Mouse (Mus musculus) midbrain, embryonic 15.5 days (tissue): ENCODE data around the gene Gm9045. TPM values are rescaled to one million over a fixed set of nuclear protein-coding genes. Genes with fewer than 3 reads are reported as not detected.
"Not testable (repeated sequence)": the region's sequence is repeated elsewhere in the genome, so short reads cannot be mapped to it uniquely, and the experiment has no call there.

ENCODE experiments used
- ATAC-seq: fragments of 200-750 bp; cut with Nextera tagmentation; replicated peaks from 2 replicates; pipeline ENCODE4 v1.8.0; 2017; ENCODE audit warnings: moderate TSS enrichment
- H3K27ac ChIP-seq: fragments of 300-500 bp; sonication (generic); 2 replicates; pipeline ENCODE4 v1.5.1; 2015; ENCODE audit warnings: mild to moderate bottlenecking, inconsistent platforms
- H3K27me3 ChIP-seq: fragments of 300-500 bp; sonication (generic); replicated peaks from 2 replicates; pipeline ENCODE4 v1.6.1; 2015; ENCODE audit warnings: inconsistent platforms
- H3K36me3 ChIP-seq: fragments of 300-500 bp; sonication (generic); replicated peaks from 2 replicates; pipeline ENCODE4 v1.6.1; 2015; ENCODE audit warnings: inconsistent platforms
- H3K4me1 ChIP-seq: fragments of 300-500 bp; sonication (generic); 2 replicates; pipeline ENCODE4 v1.6.1; 2015; ENCODE audit warnings: inconsistent platforms
- H3K4me2 ChIP-seq: fragments of 300-500 bp; sonication (generic); 2 replicates; pipeline ENCODE4 v1.6.1; 2015; ENCODE audit warnings: inconsistent platforms, mild to moderate bottlenecking, moderate library complexity
- H3K4me3 ChIP-seq: fragments of 300-500 bp; sonication (generic); 2 replicates; pipeline ENCODE4 v1.5.1; 2015; ENCODE audit warnings: mild to moderate bottlenecking, inconsistent platforms
- H3K9ac ChIP-seq: fragments of 300-500 bp; sonication (generic); 2 replicates; pipeline ENCODE4 v1.6.1; 2015; ENCODE audit warnings: mild to moderate bottlenecking, inconsistent platforms
- H3K9me3 ChIP-seq: fragments of 300-500 bp; sonication (generic); 2 replicates; pipeline ENCODE4 v1.6.1; 2016; ENCODE audit warnings: inconsistent platforms
- WGBS: fragments of 180-500 bp; shearing (Covaris S2); methylation state at CpG from one replicate; pipeline ENCODE4 v1.1.7; 2015; ENCODE audit warnings: mixed read lengths; 5-methylcytosine and 5-hydroxymethylcytosine counted together
- polyA plus RNA-seq: library from polyadenylated mRNA; unstranded; fragments of >200 nt; fragmentation: Nextera tagmentation; extraction: Ambion mirVana; gene quantifications from 2 replicates; pipeline ENCODE4 v1.2.1, GENCODE M21; 2015

Gm9045 gene
- not detected in 2 replicates for polyA plus RNA-seq

DNA sequence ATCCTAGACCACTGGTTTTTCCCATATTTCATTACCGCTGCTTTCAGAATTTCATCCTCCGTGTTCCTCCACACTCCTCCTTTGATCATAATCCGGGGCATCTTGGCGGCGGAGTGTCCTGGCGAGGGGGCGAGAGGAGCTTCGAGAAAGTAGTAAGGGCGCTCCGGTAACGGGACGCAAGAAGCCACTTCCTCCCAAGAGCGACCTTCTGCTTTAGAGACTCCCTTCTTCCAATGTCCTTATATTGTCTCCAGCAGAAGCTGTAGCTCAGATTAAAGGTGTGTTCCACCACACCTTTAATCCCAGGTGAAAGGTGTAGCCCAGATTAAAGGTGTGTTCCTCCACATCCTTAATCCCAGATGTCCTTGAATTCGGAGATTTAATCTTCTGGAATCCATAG lies at the start of gene Gm9045:
Gene Gm9045, minus strand, starts transcription at position 101 of the 400 bp plus-strand sequence.
- H3K36me3 ChIP-seq, ATAC-seq, H3K27me3 ChIP-seq, H3K4me3 ChIP-seq, H3K9me3 ChIP-seq, H3K4me2 ChIP-seq, H3K27ac ChIP-seq, H3K9ac ChIP-seq, H3K4me1 ChIP-seq: not testable (repeated sequence)
- WGBS, result no CpG with 5 or more reads among the region's 14 CpGs

GRCm38 (mm10) chr10:118370443-118370842 lies 32.8 kb upstream of the Gm9045 start:
- H3K4me3 ChIP-seq, result peak overlapping the region; percentile 16; the same call in 1 of the 2 replicates
- peak; percentile 94 for ATAC-seq
- H3K27me3 ChIP-seq, result no peaks in the 10 kb centered on the region
- H3K4me2 ChIP-seq, result peak overlapping the region; percentile 49
- no peak overlapping the region for H3K9ac ChIP-seq
- H3K27ac ChIP-seq, result no peak overlapping the region
- no peaks in the 10 kb centered on the region for H3K4me1 ChIP-seq
- no peaks in the 10 kb centered on the region for H3K36me3 ChIP-seq
- H3K9me3 ChIP-seq, result no peaks in the 10 kb centered on the region
- WGBS, result 5% methylated on average over 10 of the region's 10 CpGs

GRCm38 (mm10) chr10:118369518-118369917 lies 31.9 kb upstream of the Gm9045 start:
- Histone ChIP-seq H3K9me3 (no peaks in the 10 kb centered on the region), H3K27ac (no peak overlapping the region), H3K36me3 (no peaks in the 10 kb centered on the region), H3K9ac (no peak overlapping the region), H3K4me3 (no peak overlapping the region), H3K27me3 (no peaks in the 10 kb centered on the region), H3K4me1 (no peaks in the 10 kb centered on the region), H3K4me2 (no peak overlapping the region)
- 85% methylated on average over 9 of the region's 9 CpGs for WGBS
- 0 out of 2 replicates have a peak, but pooled peaks have one; percentile 30 for ATAC-seq

- H3K27ac ChIP-seq, ATAC-seq, H3K4me3 ChIP-seq, H3K36me3 ChIP-seq, H3K9me3 ChIP-seq, H3K4me2 ChIP-seq, H3K27me3 ChIP-seq, H3K4me1 ChIP-seq, H3K9ac ChIP-seq: not testable (repeated sequence)
- no CpG with 5 or more reads among the region's 11 CpGs for WGBS
Measured at GRCm38 (mm10) chr10:118354005-118354404, 16.4 kb upstream of the Gm9045 start, which contains the start of gene Gm9049. Gm9049 (minus strand) TSS chr10:118354105.

DNA sequence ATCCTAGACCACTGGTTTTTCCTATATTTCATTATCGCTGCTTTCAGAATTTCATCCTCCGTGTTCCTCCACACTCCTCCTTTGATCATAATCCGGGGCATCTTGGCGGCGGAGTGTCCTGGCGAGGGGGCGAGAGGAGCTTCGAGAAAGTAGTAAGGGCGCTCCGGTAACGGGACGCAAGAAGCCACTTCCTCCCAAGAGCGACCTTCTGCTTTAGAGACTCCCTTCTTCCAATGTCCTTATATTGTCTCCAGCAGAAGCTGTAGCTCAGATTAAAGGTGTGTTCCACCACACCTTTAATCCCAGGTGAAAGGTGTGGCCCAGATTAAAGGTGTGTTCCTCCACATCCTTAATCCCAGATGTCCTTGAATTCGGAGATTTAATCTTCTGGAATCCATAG lies 10.9 kb upstream of the Gm9045 start, which contains the start of gene Gm9048:
Gene Gm9048, minus strand, starts transcription at position 101 of the 400 bp plus-strand sequence.
- not testable (repeated sequence) for H3K4me2 ChIP-seq, H3K4me1 ChIP-seq, H3K36me3 ChIP-seq, H3K4me3 ChIP-seq, H3K27ac ChIP-seq, H3K9me3 ChIP-seq, ATAC-seq, H3K9ac ChIP-seq, H3K27me3 ChIP-seq
- 100% methylated on average over 1 of the region's 14 CpGs for WGBS

- H3K27ac ChIP-seq, H3K36me3 ChIP-seq, H3K4me1 ChIP-seq, ATAC-seq, H3K4me2 ChIP-seq, H3K9me3 ChIP-seq, H3K4me3 ChIP-seq, H3K27me3 ChIP-seq, H3K9ac ChIP-seq: not testable (repeated sequence)
- no CpG with 5 or more reads among the region's 14 CpGs for WGBS
Measured at GRCm38 (mm10) chr10:118343155-118343554, 5.5 kb upstream of the Gm9045 start, which contains the start of gene Gm9046. Gm9046 (minus strand) TSS chr10:118343255.

- ATAC-seq, result not testable (repeated sequence)
Measured at GRCm38 (mm10) chr10:118332308-118332707, 5.3 kb downstream of the Gm9045 start, which contains the start of gene Gm9044. Gm9044 (minus strand) TSS chr10:118332408.

DNA sequence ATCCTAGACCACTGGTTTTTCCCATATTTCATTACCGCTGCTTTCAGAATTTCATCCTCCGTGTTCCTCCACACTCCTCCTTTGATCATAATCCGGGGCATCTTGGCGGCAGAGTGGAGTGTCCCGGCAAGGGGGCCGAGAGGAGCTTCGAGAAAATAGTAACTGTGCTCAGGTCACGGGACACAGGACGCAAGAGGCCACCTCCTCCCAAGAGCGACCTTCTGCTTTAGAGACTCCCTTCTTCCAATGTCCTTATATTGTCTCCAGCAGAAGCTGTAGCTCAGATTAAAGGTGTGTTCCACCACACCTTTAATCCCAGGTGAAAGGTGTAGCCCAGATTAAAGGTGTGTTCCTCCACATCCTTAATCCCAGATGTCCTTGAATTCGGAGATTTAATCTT lies 10.8 kb downstream of the Gm9045 start, which contains the start of gene Gm9040:
Gene Gm9040, minus strand, starts transcription at position 101 of the 400 bp plus-strand sequence.
- not testable (repeated sequence) for ATAC-seq, H3K27ac ChIP-seq, H3K4me1 ChIP-seq, H3K4me2 ChIP-seq, H3K36me3 ChIP-seq, H3K9me3 ChIP-seq, H3K9ac ChIP-seq, H3K4me3 ChIP-seq, H3K27me3 ChIP-seq
- no CpG with 5 or more reads among the region's 11 CpGs for WGBS

More at GRCm38 (mm10) chr10:118332308-118332707, 5.3 kb downstream of the Gm9045 start, which contains the start of gene Gm9044:
- H3K27ac ChIP-seq, H3K4me1 ChIP-seq, H3K9me3 ChIP-seq, H3K4me3 ChIP-seq, H3K27me3 ChIP-seq, H3K4me2 ChIP-seq, H3K36me3 ChIP-seq, H3K9ac ChIP-seq: not testable (repeated sequence)
- no CpG with 5 or more reads among the region's 14 CpGs for WGBS

- Histone ChIP-seq H3K4me1 (no peaks in the 10 kb centered on the region), H3K36me3 (no peaks in the 10 kb centered on the region), H3K27ac (no peak overlapping the region), H3K4me3 (no peak overlapping the region), H3K9me3 (no peaks in the 10 kb centered on the region), H3K4me2 (no peak overlapping the region), H3K9ac (no peak overlapping the region), H3K27me3 (no peaks in the 10 kb centered on the region)
- ATAC-seq, result no peak
- WGBS, result 85% methylated on average over 8 of the region's 8 CpGs
Measured at GRCm38 (mm10) chr10:118319024-118319423, 18.6 kb downstream of the Gm9045 start.

- not testable (repeated sequence) for H3K4me1 ChIP-seq, H3K4me3 ChIP-seq, H3K36me3 ChIP-seq, H3K9me3 ChIP-seq, H3K27me3 ChIP-seq, H3K9ac ChIP-seq, H3K4me2 ChIP-seq, H3K27ac ChIP-seq, ATAC-seq
- WGBS, result 39% methylated on average over 2 of the region's 2 CpGs
Measured at GRCm38 (mm10) chr10:118302133-118302532, 35.5 kb downstream of the Gm9045 start.

DNA sequence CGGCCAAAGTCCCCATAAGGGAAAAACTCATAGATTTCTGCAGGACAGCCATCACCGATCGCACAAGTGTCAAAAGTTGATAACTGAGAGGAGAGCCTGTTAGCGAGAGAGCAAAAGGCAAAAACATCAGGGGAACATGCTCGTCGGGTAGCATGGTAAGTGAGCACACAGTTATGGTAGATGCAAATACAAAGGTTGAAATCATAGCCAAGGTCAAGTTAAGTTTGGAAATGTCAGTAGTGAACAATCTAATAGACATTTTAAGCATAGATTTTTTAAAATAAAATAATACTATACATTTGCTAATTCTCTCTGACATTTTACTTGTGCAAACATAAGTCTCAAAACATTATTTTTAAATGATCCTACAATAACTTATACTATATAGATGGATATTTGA lies 42.7 kb downstream of the Gm9045 start, which contains the start of gene Iltifb:
Gene Iltifb, minus strand, starts transcription at position 101 of the 400 bp plus-strand sequence.
- Histone ChIP-seq H3K27me3 (no peaks in the 10 kb centered on the region), H3K9me3 (no peaks in the 10 kb centered on the region), H3K27ac (no peak within 1 kb of the TSS), H3K36me3 (no peaks in the 10 kb centered on the region), H3K4me3 (no peak within 1 kb of the TSS), H3K9ac (no peak within 1 kb of the TSS), H3K4me1 (no peaks in the 10 kb centered on the region), H3K4me2 (no peak within 1 kb of the TSS)
- ATAC-seq, result no peak
- WGBS, result 94% methylated on average over 6 of the region's 6 CpGs
